Mouse (Mus musculus): ENCODE results near the gene Olfr177.

Olfr177 gene

GRCm38 (mm10) chr16:58874668-58875067, at the start of gene Olfr177:
Gene Olfr177 (minus strand): TSS chr16:58874768.
- DNase-seq, result no peak

- DNase-seq, result no peak
Measured at GRCm38 (mm10) chr16:58891963-58892362, 17.4 kb upstream of the Olfr177 start, which contains the start of gene Olfr178. Gene Olfr178 (minus strand): TSS chr16:58892063.

GRCm38 (mm10) chr16:58884416-58884815, 9.8 kb upstream of the Olfr177 start:
- DNase-seq, result no peak

GRCm38 (mm10) chr16:58861479-58861878, 13.1 kb downstream of the Olfr177 start:
- DNase-seq, result no peak

- DNase-seq, result no peak
Measured at GRCm38 (mm10) chr16:58860032-58860737, 14.4 kb downstream of the Olfr177 start.

GRCm38 (mm10) chr16:58826732-58827319, 47.7 kb downstream of the Olfr177 start, which contains the start of gene Olfr175-ps1:
Gene Olfr175-ps1 (minus strand): TSS chr16:58826782.
- no peak for DNase-seq

Measured in kidney, postnatal 14 days (tissue).